Mouse (Mus musculus): ENCODE data around the gene Htra3.
A peak's percentile ranks its signal among the peaks of the same experiment; 100 is the strongest.

- TF ChIP-seq CTCF (IDR thresholded peaks at IDR 0.05): peak; percentile 28
- no peak for TF ChIP-seq EP300 (IDR thresholded peaks at IDR 0.05)
Observed at GRCm38 (mm10) chr5:35674081-35674555, 5.5 kb downstream of the Htra3 start.

Measured in lung, postnatal 0 days (tissue).